Mouse (Mus musculus): ENCODE measurements around the gene Bcar3. TPM values are rescaled to one million over a fixed set of nuclear protein-coding genes. Genes with fewer than 3 reads are reported as not detected.
"Not testable (repeated sequence)": the region's sequence is repeated elsewhere in the genome, so short reads cannot be mapped to it uniquely, and the experiment has no call there.

The Bcar3 gene
- polyA plus RNA-seq, 1 experiment from 2014 or later: 5.9 TPM

DNA sequence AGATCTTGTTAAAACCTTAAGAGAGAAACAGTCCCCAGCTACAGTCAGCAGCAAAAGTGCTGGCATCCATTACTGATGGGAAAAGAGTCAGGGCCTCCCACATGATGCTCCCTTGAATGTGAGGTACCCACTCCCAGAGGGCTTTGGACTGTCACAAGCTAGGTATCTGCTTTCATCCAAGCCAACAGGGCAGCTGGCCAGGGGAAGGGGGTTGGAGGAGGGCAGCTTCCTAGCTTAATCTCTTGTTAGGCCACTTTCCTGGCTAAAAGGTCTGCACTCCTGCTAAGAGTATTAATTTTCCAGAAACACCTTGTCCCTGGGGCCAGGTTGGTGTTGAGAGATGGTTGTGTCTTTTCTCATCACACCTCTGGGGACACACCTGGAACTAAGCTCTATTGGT is 82.1 kb downstream of the Bcar3 start:
- H3K9ac ChIP-seq: no peak overlapping the region
- H3K4me1 ChIP-seq (replicated peaks): peaks cover 13% of the 10 kb centered on the region

DNA sequence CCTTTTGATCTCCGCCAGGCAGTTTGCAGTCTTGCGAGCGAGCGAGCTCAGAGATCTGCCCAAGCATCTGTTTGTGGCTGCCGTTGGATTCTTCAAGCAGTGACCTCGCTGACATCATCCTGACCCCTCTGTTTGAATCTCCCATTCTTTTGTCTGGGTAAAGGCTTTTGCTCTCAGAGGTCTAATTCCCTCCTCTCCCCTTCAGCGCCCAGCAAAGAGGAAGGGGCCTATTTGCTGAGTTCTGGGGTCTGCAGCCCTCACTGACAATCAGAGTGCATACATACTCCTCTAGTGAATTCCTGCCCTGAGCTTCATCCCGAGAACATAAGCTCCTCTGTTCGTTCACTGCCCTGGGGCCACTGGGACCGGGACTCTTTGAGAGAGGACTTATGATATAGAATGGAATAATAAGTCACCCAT is 82.5 kb downstream of the Bcar3 start:
- no peaks in the 10 kb centered on the region for H3K36me3 ChIP-seq
- no peaks in the 10 kb centered on the region for H3K9me3 ChIP-seq
- peaks cover 13% of the 10 kb centered on the region for H3K4me1 ChIP-seq (replicated peaks)
- H3K4me2 ChIP-seq: no peak overlapping the region
- no peak overlapping the region for H3K9ac ChIP-seq
- no peak overlapping the region for H3K4me3 ChIP-seq
- no peak for ATAC-seq (ENCODE audit: low FRiP score, low read depth)
- H3K27ac ChIP-seq (replicated peaks): no peak overlapping the region
- H3K27me3 ChIP-seq: no peaks in the 10 kb centered on the region
- WGBS: 17% methylated on average over 9 of the region's 10 CpGs

More for the DNA sequence above, 82.1 kb downstream of the Bcar3 start:
- H3K27me3 ChIP-seq: no peaks in the 10 kb centered on the region
- H3K9me3 ChIP-seq: no peaks in the 10 kb centered on the region
- H3K4me2 ChIP-seq: no peak overlapping the region
- no peak overlapping the region for H3K27ac ChIP-seq (replicated peaks)
- H3K36me3 ChIP-seq: no peaks in the 10 kb centered on the region
- H3K4me3 ChIP-seq: no peak overlapping the region
- no peak for ATAC-seq (ENCODE audit: low FRiP score, low read depth)

DNA sequence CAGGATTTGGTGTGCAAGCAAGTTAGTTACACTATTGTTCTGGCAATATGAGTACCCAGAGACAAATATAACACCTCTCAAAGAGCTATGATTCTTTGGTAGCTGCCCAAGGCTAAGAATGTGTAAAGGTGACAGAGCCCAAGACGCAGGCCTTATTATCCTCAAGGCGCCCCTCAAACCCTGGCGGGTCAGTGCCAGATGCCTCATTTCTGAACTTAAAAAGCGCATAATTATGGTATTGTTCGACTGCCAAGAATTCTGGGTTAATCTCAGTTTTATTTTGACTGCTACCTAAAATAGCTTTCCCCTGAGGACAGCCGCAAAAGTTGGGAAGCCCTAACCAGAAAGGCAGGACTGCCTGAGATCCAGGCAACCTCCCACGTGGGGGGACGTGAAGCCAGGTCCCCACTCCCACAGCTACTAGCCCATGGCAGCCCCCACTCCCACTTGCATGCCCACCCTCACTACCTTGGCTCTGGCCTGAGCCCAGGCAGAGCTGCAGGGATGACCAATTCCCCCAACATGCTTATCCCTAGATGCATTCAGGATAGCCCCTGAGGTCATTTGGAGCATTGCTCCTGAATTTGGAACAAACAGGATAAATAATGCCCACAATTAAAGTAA is 83.0 kb downstream of the Bcar3 start:
- Histone ChIP-seq H3K36me3 (no peaks in the 10 kb centered on the region), H3K4me1 (replicated peaks) (peaks cover 13% of the 10 kb centered on the region), H3K9ac (no peak overlapping the region), H3K4me2 (no peak overlapping the region), H3K9me3 (no peaks in the 10 kb centered on the region), H3K4me3 (no peak overlapping the region), H3K27ac (replicated peaks) (no peak overlapping the region), H3K27me3 (no peaks in the 10 kb centered on the region)
- ATAC-seq (ENCODE audit: low FRiP score, low read depth): no peak
- 42% methylated on average over 8 of the region's 8 CpGs for WGBS

DNA sequence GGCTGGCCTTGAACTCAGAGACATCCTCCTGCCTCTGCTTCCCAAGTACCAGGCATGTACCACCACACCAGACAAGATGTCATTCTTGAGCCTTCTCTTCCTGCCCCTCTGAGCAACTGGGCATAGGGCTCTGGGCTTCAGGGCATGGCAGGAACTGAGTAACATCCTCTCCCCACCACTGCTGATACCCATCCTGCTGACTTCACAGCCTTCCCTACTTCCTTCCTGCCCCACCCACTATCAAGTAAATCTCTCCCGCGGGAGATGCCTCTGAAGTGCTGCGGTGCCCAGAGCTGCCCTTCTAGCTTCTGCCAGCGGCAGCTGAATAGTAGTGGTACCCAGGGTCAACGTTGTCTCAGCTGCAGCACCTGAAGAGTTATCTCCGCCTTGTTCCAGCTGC is 84.7 kb downstream of the Bcar3 start:
- no peaks in the 10 kb centered on the region for H3K36me3 ChIP-seq
- H3K27ac ChIP-seq (replicated peaks): no peak overlapping the region
- no peaks in the 10 kb centered on the region for H3K9me3 ChIP-seq
- no peak overlapping the region for H3K4me3 ChIP-seq
- H3K4me1 ChIP-seq (replicated peaks): peaks cover 13% of the 10 kb centered on the region
- H3K9ac ChIP-seq: no peak overlapping the region
- WGBS: 86% methylated on average over 6 of the region's 6 CpGs
- ATAC-seq (ENCODE audit: low FRiP score, low read depth): no peak
- H3K27me3 ChIP-seq: no peaks in the 10 kb centered on the region
- no peak overlapping the region for H3K4me2 ChIP-seq

DNA sequence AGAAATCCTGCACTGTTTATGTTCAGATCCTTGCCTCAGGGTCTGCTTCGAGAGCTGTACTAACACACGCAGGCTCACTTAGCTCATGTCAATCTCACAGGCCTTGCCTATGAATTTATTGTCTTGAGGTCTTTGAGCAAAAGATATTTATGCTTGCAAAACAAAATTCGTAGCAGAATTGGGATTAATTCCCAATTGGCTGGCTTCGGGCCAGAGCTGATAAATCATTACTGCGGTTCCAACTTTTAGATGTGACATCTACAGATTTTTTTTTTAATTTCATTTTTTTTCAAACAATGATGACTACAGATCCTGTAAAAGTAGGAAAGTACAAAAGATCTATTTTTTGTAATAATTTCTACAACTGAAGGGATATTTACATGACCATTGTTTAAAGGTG is 86.8 kb downstream of the Bcar3 start:
- H3K27me3 ChIP-seq: no peaks in the 10 kb centered on the region
- H3K36me3 ChIP-seq: no peaks in the 10 kb centered on the region
- no peak overlapping the region for H3K4me2 ChIP-seq
- no peak overlapping the region for H3K4me3 ChIP-seq
- ATAC-seq (ENCODE audit: low FRiP score, low read depth): no peak
- no peak overlapping the region for H3K9ac ChIP-seq
- H3K27ac ChIP-seq (replicated peaks): no peak overlapping the region
- WGBS: 83% methylated on average over 5 of the region's 5 CpGs
- peaks cover 13% of the 10 kb centered on the region for H3K4me1 ChIP-seq (replicated peaks)
- no peaks in the 10 kb centered on the region for H3K9me3 ChIP-seq

DNA sequence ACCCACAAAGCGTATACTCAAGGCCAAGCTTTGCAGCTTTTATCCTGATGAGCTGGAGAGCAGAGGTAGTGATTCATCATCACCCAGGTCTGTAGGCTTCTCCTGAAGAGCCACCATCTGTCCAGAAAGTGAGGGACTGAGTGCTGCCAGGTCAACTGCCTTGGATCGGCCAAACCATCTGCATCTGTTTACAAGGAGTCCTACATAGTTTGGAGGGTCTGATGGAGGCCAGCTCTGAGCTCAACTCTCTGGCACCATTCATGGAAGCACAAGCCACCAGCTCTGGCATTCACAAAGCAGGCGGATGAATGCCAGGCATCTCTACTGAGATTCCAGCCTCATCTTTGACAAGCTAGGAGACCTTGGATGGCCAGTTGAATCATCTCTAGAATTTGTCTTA is 87.7 kb downstream of the Bcar3 start:
- Histone ChIP-seq H3K27ac (replicated peaks) (no peak overlapping the region), H3K4me3 (no peak overlapping the region), H3K9ac (no peak overlapping the region), H3K36me3 (no peaks in the 10 kb centered on the region), H3K9me3 (no peaks in the 10 kb centered on the region), H3K4me2 (no peak overlapping the region), H3K27me3 (no peaks in the 10 kb centered on the region), H3K4me1 (replicated peaks) (peaks cover 6% of the 10 kb centered on the region)
- ATAC-seq (ENCODE audit: low FRiP score, low read depth): no peak
- WGBS: 95% methylated on average over 3 of the region's 3 CpGs

DNA sequence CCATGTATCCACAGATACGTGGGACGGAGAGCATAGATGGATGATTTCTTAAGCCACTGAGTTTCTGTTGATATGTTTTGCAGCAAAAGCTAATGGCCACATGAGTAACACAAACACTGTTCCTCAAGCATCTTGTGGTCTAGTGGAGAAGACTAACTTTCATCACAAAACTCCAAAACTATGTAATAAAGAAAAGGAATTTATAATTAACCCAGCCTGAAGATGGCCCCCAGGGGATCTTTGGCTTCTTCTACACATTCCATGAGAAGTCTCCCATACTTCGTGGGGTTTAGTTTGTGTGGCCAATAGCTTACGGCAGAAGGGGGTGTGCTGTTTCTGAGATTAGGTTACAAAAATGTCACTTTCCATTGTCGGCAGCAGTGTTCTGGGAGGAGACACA is 92.5 kb downstream of the Bcar3 start:
- H3K9me3 ChIP-seq: no peaks in the 10 kb centered on the region
- WGBS: 92% methylated on average over 5 of the region's 5 CpGs
- H3K9ac ChIP-seq: no peak overlapping the region
- ATAC-seq (ENCODE audit: low FRiP score, low read depth): no peak
- H3K27ac ChIP-seq (replicated peaks): no peak overlapping the region
- H3K4me1 ChIP-seq (replicated peaks): no peaks in the 10 kb centered on the region
- no peak overlapping the region for H3K4me3 ChIP-seq
- no peak overlapping the region for H3K4me2 ChIP-seq
- H3K27me3 ChIP-seq: no peaks in the 10 kb centered on the region
- no peaks in the 10 kb centered on the region for H3K36me3 ChIP-seq

DNA sequence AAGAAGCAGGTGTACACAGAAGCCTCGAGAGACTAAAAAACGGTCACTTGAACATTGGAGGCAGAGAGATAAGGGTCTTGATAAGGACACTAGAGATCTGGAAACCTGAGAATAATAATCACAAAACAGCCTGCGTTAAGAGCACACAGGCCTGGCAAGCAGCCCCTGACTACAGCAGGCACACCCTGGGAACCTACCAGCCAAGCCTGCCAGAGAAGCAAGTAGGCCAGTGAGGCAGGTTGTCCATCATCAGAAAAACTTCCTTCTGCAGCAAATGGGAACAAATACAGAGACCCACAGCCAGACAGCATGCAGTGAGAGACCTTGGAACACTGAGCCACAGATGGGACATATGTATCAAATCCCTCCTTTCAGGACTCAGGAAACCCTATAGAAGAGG is 93.8 kb downstream of the Bcar3 start:
- WGBS: 82% methylated on average over 3 of the region's 3 CpGs
- H3K4me2 ChIP-seq: no peak overlapping the region
- no peak overlapping the region for H3K4me3 ChIP-seq
- no peaks in the 10 kb centered on the region for H3K4me1 ChIP-seq (replicated peaks)
- H3K9ac ChIP-seq: no peak overlapping the region
- no peaks in the 10 kb centered on the region for H3K27me3 ChIP-seq
- no peaks in the 10 kb centered on the region for H3K36me3 ChIP-seq
- H3K27ac ChIP-seq (replicated peaks): no peak overlapping the region
- ATAC-seq (ENCODE audit: low FRiP score, low read depth): no peak
- H3K9me3 ChIP-seq: no peaks in the 10 kb centered on the region

DNA sequence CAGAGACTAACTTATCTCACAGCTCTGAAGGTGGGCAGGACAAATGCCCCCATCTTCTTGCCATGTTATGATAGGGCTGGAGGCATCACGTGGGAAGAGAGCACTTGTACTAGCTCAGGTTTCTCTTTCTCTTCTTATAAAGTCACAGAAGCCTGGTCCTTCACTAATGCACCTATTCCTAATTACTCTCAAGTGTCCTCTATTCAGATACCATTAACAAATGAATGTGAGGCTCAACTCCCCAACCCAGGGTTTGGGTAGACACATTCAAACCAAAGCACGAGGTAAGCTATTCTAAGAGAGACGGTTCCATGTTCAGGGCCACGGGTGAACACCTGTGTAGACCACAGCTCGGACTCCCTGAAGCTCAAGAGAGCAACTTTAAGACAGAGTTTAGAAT is 96.0 kb downstream of the Bcar3 start:
- Histone ChIP-seq H3K9ac (no peak overlapping the region), H3K27me3 (no peaks in the 10 kb centered on the region), H3K27ac (replicated peaks) (no peak overlapping the region), H3K4me1 (replicated peaks) (no peaks in the 10 kb centered on the region), H3K36me3 (no peaks in the 10 kb centered on the region), H3K4me3 (no peak overlapping the region), H3K9me3 (no peaks in the 10 kb centered on the region), H3K4me2 (no peak overlapping the region)
- WGBS: 93% methylated on average over 5 of the region's 5 CpGs
- ATAC-seq (ENCODE audit: low FRiP score, low read depth): no peak

DNA sequence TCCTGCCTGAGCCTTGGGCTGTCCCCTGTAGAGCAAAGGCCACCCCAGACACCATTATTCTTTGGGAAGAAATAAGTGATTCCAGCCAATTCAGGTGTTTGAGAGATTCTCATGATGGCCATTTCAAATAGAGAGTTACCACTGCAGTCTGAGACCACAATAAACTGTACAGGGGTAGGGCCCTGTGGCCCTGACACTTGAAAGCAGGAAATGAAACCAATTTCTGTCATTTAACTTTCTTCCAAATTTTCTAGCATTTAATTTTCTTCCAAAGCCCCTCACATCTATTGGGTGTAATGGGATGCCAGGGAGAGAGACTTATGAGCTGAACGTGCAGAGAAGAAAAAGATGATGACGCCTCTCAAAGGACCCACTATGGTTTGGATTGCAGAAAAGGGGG is 97.2 kb downstream of the Bcar3 start:
- 85% methylated on average over 2 of the region's 2 CpGs for WGBS
- Histone ChIP-seq H3K4me2 (no peak overlapping the region), H3K4me3 (no peak overlapping the region), H3K9ac (no peak overlapping the region), H3K27me3 (no peaks in the 10 kb centered on the region), H3K27ac (replicated peaks) (no peak overlapping the region), H3K9me3 (no peaks in the 10 kb centered on the region), H3K4me1 (replicated peaks) (no peaks in the 10 kb centered on the region), H3K36me3 (no peaks in the 10 kb centered on the region)
- ATAC-seq (ENCODE audit: low FRiP score, low read depth): no peak

DNA sequence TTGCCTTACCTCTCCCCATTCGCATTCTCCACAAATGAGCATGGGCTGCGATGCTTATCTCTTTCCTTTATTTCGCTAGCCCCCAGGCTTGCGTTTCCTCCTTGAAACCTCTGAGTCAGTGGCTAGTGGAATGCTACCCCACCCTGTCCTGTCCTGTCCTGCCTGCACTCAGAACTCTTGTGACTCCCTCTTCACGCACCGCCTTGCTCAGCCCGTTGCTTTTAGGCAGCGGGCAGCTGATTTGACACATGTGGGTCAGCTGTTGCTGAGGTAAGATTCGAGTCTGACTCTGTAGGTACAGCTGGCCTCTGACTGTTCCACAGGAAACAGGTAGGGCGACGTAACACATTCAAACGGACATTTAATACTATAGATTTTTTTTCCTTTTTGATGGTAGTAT is 97.9 kb downstream of the Bcar3 start:
- WGBS: 65% methylated on average over 12 of the region's 12 CpGs
- no peak for ATAC-seq (ENCODE audit: low FRiP score, low read depth)

DNA sequence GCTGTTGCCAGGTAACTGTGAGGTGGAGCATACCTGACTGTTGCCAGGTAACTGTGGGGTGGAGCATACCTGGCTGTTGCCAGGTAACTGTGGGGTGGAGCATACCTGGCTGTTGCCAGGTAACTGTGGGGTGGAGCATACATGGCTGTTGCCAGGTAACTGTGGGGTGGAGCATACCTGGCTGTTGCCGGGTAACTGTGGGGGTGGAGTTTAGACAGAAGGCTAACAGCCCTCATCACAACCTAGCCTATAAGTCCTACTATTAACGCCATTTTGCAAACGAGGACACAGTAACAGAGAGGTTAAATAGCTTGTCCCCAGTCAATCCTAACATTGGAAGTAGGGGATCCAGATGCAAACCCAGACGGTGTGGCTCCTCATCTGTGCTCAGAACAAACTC is 99.5 kb downstream of the Bcar3 start:
- H3K36me3 ChIP-seq; H3K9ac ChIP-seq; ATAC-seq (ENCODE audit: low FRiP score, low read depth); H3K27me3 ChIP-seq; H3K4me1 ChIP-seq (replicated peaks); H3K9me3 ChIP-seq; H3K27ac ChIP-seq (replicated peaks); H3K4me2 ChIP-seq; H3K4me3 ChIP-seq: not testable (repeated sequence)
- WGBS: 68% methylated on average over 4 of the region's 4 CpGs

More for the DNA sequence above, 97.9 kb downstream of the Bcar3 start:
- Histone ChIP-seq H3K4me2 (no peak overlapping the region), H3K9me3 (no peaks in the 10 kb centered on the region), H3K4me1 (replicated peaks) (no peaks in the 10 kb centered on the region), H3K4me3 (no peak overlapping the region), H3K36me3 (no peaks in the 10 kb centered on the region), H3K27ac (replicated peaks) (no peak overlapping the region), H3K9ac (no peak overlapping the region), H3K27me3 (no peaks in the 10 kb centered on the region)

DNA sequence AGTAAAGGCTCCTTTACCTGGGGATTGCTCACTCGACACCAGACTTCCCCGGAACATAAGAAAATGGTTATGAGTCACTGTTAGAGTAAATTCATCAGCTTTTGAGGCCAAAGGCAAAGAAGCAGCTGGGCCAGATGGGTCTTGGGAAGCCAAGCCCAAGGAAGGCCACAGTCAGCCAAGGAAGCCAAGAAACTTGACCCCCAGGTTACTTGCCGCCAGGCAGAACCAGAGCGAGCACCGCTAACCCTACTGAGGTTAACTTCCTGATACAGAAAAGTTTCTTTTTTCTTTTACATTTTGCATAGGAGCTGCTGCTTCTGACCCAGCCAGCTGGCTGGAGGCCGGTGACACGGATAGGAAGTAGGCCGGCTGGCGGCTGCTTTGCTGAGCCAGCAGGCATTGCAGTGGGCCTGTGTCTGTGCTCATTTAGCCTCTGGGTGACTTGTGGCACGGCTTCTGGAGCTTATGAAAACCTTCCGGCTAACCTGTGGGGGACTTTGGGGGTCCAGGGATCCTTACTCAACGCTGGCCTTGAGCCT is 100.0 kb downstream of the Bcar3 start:
- 87% methylated on average over 12 of the region's 12 CpGs for WGBS
- Histone ChIP-seq H3K9me3 (no peaks in the 10 kb centered on the region), H3K36me3 (no peaks in the 10 kb centered on the region), H3K4me1 (replicated peaks) (no peaks in the 10 kb centered on the region), H3K27me3 (no peaks in the 10 kb centered on the region), H3K4me3 (no peak overlapping the region), H3K9ac (no peak overlapping the region), H3K27ac (replicated peaks) (no peak overlapping the region), H3K4me2 (no peak overlapping the region)
- no peak for ATAC-seq (ENCODE audit: low FRiP score, low read depth)
